Mouse (Mus musculus) embryonic facial prominence, embryonic 15.5 days (tissue): Measurements from ENCODE around the gene Id1. TPM values are rescaled to one million over a fixed set of nuclear protein-coding genes. Genes with fewer than 3 reads are reported as not detected.

ENCODE experiments used
- ATAC-seq: fragments of 200-750 bp; cut with Nextera tagmentation; 2 replicates; pipeline ENCODE4 v1.8.0; 2017; ENCODE audit warnings: low read depth, moderate TSS enrichment; ENCODE audit not compliant: insufficient number of reproducible peaks, low FRiP score, low TSS enrichment
- H3K27ac ChIP-seq: fragments of 300-500 bp; sonication (generic); replicated peaks from 2 replicates; pipeline ENCODE4 v1.5.1; 2015; ENCODE audit warnings: mild to moderate bottlenecking, inconsistent platforms
- H3K27me3 ChIP-seq: fragments of 300-500 bp; sonication (generic); 2 replicates; pipeline ENCODE4 v1.6.1; 2015; ENCODE audit warnings: inconsistent platforms
- H3K36me3 ChIP-seq: fragments of 300-500 bp; sonication (generic); 2 replicates; pipeline ENCODE4 v1.6.1; 2015; ENCODE audit warnings: mild to moderate bottlenecking, inconsistent platforms
- H3K4me1 ChIP-seq: fragments of 300-500 bp; sonication (generic); 2 replicates; pipeline ENCODE4 v1.6.1; 2015; ENCODE audit warnings: inconsistent platforms
- H3K4me2 ChIP-seq: fragments of 300-500 bp; sonication (generic); replicated peaks from 2 replicates; pipeline ENCODE4 v1.6.1; 2015; ENCODE audit warnings: mild to moderate bottlenecking, inconsistent platforms
- H3K4me3 ChIP-seq: fragments of 300-500 bp; sonication (generic); replicated peaks from 2 replicates; pipeline ENCODE4 v1.5.1; 2015; ENCODE audit warnings: mild to moderate bottlenecking, inconsistent platforms
- H3K9ac ChIP-seq: fragments of 300-500 bp; sonication (generic); 2 replicates; pipeline ENCODE4 v1.6.1; 2015; ENCODE audit warnings: inconsistent platforms
- H3K9me3 ChIP-seq: fragments of 300-500 bp; sonication (generic); replicated peaks from 2 replicates; pipeline ENCODE4 v1.6.1; 2016; ENCODE audit warnings: inconsistent platforms
- WGBS: fragments of 180-500 bp; shearing (Covaris S2); methylation state at CpG from one replicate; pipeline ENCODE4 v1.1.7; 2015; 5-methylcytosine and 5-hydroxymethylcytosine counted together
- polyA plus RNA-seq: library from polyadenylated mRNA; unstranded; fragments of >200 nt; fragmentation: Nextera tagmentation; extraction: Ambion mirVana; gene quantifications from 2 replicates; pipeline ENCODE4 v1.2.1, GENCODE M21; 2015

Id1 gene
- polyA plus RNA-seq, 1 experiment from 2014 or later, result 160 TPM

DNA sequence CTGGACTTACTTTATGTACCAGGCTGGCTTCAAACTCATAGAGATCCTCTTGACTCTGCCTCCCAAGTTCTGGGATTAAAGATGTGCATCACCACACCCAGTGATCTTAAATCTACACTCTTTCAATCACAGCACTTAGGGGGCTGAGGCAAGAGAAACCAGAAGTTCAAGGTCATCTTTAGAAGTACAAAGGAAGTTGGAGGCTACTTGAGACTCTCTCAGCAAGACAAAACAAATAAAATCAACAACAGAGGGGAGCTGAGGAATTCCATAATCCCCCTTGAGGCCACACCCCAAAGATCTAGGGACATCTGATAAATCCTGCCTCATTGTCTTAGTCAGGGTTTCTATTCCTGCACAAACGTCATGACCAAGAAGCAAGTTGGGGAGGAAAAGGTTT is 36.2 kb downstream of the Id1 start:
- Histone ChIP-seq H3K9me3 (no peaks in the 10 kb centered on the region), H3K4me1 (peaks cover 3% of the 10 kb centered on the region; the same call in 1 of the 2 replicates), H3K27me3 (no peaks in the 10 kb centered on the region), H3K9ac (no peak overlapping the region), H3K36me3 (no peaks in the 10 kb centered on the region), H3K4me2 (no peak overlapping the region), H3K27ac (no peak overlapping the region), H3K4me3 (no peak overlapping the region)
- 25% methylated on average over 1 of the region's 1 CpGs for WGBS
- ATAC-seq, result no peak

DNA sequence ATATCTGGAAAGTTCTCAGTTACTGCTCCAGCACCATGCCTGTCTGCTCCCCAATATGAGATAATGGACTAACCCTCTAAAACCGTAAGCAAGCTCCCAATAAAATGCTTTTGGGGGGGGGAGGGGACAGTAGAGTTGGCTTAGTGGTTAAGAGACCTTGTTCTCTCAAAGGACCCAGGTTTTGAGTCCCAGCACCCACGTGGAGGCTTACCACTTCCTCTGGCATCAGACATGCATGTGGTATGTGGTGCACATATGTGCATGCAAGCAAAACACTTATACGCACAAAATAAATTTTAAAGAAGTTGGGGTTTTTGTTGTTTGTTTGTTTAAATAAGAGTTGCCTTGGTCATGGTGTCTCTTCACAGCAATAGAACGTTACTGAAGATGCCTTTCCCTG is 39.3 kb downstream of the Id1 start:
- 74% methylated on average over 4 of the region's 4 CpGs for WGBS
- no peaks in the 10 kb centered on the region for H3K27me3 ChIP-seq

DNA sequence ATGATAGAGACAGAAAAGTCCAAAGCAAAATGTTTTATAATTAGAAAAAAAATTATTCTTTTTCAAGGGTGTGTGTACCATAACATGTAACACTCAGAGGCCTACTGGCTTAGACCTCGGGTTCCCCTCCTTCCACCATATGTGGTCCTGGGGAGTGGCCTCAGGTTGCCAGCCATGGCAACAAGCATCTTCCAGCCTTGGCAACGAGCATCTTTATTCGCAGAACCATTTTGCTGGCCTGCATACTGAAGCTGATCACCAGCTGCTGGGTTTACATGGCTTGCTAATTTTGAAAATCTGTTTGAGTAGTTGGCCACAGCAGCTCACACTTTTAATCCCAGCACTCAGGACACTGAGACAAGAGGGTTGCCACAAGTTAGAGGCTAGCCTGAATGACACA is 40.0 kb downstream of the Id1 start:
- peaks cover under 1% of the 10 kb centered on the region; the same call in 1 of the 2 replicates for H3K4me1 ChIP-seq
- no peak overlapping the region for H3K9ac ChIP-seq
- no peak overlapping the region for H3K4me2 ChIP-seq
- H3K36me3 ChIP-seq, result peaks cover 22% of the 10 kb centered on the region
- H3K27ac ChIP-seq, result no peak overlapping the region
- H3K4me3 ChIP-seq, result no peak overlapping the region
- no peak for ATAC-seq
- WGBS, result 75% methylated on average over 3 of the region's 3 CpGs
- H3K27me3 ChIP-seq, result no peaks in the 10 kb centered on the region
- H3K9me3 ChIP-seq, result no peaks in the 10 kb centered on the region

More for the DNA sequence above, 39.3 kb downstream of the Id1 start:
- Histone ChIP-seq H3K9me3 (no peaks in the 10 kb centered on the region), H3K9ac (no peak overlapping the region), H3K27ac (no peak overlapping the region), H3K4me2 (no peak overlapping the region), H3K4me1 (no peaks in the 10 kb centered on the region), H3K4me3 (no peak overlapping the region), H3K36me3 (peaks cover 15% of the 10 kb centered on the region)
- ATAC-seq, result no peak

DNA sequence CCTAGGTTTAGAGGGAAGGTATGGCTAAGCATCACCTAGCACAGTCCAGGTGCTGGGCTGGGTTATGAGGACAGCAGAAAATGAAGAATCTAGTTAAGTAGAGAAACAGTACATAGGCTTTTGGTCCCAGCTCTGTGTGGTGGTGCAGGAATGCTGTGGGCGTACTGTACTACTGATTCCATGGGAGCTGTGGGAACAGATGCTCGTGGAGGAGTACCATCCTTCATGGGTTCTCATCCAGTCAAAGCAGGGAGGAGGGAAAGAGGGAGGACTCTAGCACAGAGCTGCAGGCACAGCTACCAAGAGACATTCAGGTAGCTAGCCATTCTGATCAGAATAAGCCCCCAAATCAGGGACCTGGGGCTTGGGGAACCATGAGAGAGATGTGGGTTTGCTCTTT is 40.4 kb downstream of the Id1 start:
- WGBS, result 83% methylated on average over 2 of the region's 2 CpGs
- Histone ChIP-seq H3K9me3 (no peaks in the 10 kb centered on the region), H3K27me3 (no peaks in the 10 kb centered on the region), H3K9ac (no peak overlapping the region), H3K27ac (no peak overlapping the region), H3K4me1 (peaks cover 5% of the 10 kb centered on the region; the same call in 1 of the 2 replicates), H3K4me3 (no peak overlapping the region), H3K36me3 (peaks cover 26% of the 10 kb centered on the region), H3K4me2 (no peak overlapping the region)
- ATAC-seq, result no peak

DNA sequence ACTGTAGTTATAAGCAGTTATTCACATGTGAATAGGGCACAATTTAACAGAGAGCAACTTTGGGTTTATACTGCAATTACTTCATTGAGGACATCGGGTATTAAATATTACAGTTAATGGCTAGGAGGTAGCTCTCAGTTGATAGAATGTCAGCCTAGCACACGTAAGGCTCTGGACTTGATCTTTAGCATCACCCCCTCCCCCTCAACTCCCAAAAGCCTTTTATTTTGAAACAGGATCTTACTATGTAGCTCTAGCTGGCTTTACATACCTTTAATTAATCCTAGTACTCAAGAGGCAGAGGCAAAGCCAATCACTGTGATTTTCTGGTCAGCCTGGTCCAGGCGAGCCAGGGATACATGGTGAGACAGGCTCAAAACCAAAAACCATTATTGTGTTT is 41.0 kb downstream of the Id1 start:
- H3K4me3 ChIP-seq, result no peak overlapping the region
- H3K9me3 ChIP-seq, result no peaks in the 10 kb centered on the region
- no peak overlapping the region for H3K4me2 ChIP-seq
- peaks cover 32% of the 10 kb centered on the region for H3K36me3 ChIP-seq
- no peak for ATAC-seq
- H3K27ac ChIP-seq, result no peak overlapping the region
- H3K27me3 ChIP-seq, result no peaks in the 10 kb centered on the region
- peaks cover 7% of the 10 kb centered on the region; the same call in 1 of the 2 replicates for H3K4me1 ChIP-seq
- 75% methylated on average over 3 of the region's 3 CpGs for WGBS
- no peak overlapping the region for H3K9ac ChIP-seq

DNA sequence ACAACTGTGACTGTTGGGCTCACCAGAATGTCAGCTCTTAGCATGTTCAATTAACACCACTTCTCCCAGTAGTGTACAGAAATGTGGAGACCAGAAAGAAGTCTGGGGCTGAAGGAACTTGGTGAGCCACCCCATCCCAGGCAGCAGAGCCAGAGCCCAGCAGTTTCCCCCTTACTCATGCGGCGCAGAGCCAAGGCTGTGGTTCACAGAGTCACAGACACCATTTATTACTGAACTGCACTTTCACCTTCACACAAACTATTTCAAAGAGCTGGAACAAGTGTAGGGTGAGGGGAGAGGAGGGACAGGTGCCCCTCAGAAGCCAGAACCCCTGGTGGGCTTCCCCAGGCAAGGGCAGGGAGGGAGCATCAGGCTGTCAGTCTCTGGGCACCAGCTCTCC is 44.4 kb downstream of the Id1 start:
- Histone ChIP-seq H3K4me3 (no peak overlapping the region), H3K9me3 (no peaks in the 10 kb centered on the region), H3K4me2 (no peak overlapping the region), H3K27ac (no peak overlapping the region), H3K36me3 (peaks cover 37% of the 10 kb centered on the region), H3K4me1 (peaks cover 15% of the 10 kb centered on the region), H3K27me3 (no peaks in the 10 kb centered on the region), H3K9ac (no peak overlapping the region)
- WGBS, result 94% methylated on average over 2 of the region's 2 CpGs
- ATAC-seq, result no peak

DNA sequence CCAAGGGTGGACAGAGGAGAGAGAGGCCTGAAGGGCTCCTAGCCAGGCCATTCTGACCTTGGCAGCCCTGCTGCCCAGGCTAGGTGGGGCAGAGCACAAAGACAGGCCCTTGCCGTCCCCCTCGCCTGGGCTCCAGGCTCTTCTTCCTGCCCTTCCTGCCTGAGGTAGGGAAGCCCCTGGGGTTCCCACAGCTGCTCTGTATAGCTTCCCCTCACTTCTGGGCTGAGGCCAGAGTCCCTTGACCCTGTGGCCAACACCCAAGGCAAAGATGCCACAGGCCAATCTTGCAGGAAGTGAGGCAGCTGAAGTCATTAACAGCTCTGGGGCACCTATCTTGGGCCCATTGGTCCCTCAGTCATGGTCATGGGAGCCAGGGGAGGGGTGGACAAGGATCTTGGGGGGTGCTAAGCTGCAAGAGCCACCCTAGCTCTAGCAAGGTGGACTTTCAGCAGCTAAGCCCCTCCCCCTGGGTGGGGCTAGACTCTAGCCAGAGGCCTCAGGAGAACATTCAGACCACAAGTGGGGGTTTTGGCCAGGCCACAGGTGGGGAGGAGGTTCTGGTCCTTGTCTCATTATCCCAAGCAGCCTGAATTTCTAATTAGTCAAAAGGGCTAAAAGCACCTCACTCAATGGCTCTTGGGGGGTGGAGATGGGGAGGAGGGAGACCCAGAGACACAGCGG is 45.1 kb downstream of the Id1 start:
- H3K4me2 ChIP-seq, result no peak overlapping the region
- H3K36me3 ChIP-seq, result peaks cover 37% of the 10 kb centered on the region
- no peak overlapping the region for H3K27ac ChIP-seq
- H3K27me3 ChIP-seq, result no peaks in the 10 kb centered on the region
- no peak overlapping the region for H3K9ac ChIP-seq
- 69% methylated on average over 3 of the region's 3 CpGs for WGBS
- no peaks in the 10 kb centered on the region for H3K9me3 ChIP-seq
- no peak overlapping the region for H3K4me3 ChIP-seq
- H3K4me1 ChIP-seq, result peaks cover 22% of the 10 kb centered on the region
- no peak for ATAC-seq

DNA sequence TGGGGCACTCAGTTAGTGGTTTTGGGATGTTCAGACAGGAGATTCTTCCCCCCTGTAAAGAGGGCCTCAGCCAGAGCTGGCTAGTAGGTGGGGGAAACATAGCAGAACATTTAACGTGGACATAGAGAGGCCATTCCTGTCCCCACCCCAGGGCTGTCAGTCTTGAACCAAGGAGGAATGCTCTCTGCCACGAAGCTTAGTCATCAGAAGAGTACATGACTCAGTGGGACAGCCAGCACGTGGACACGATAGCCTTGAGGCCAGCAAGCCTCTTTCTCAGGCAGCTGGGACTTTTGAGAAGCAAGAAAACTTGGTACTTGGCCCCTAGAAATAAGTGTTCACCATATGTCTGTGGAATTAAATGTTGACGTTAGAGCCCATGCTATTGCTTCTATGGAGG is 46.6 kb downstream of the Id1 start:
- no peak overlapping the region for H3K4me2 ChIP-seq
- peaks cover 34% of the 10 kb centered on the region for H3K36me3 ChIP-seq
- H3K27me3 ChIP-seq, result no peaks in the 10 kb centered on the region
- H3K4me1 ChIP-seq, result peaks cover 22% of the 10 kb centered on the region
- H3K4me3 ChIP-seq, result no peak overlapping the region
- H3K9me3 ChIP-seq, result no peaks in the 10 kb centered on the region
- no peak for ATAC-seq
- H3K27ac ChIP-seq, result no peak overlapping the region
- 73% methylated on average over 5 of the region's 5 CpGs for WGBS
- no peak overlapping the region for H3K9ac ChIP-seq

DNA sequence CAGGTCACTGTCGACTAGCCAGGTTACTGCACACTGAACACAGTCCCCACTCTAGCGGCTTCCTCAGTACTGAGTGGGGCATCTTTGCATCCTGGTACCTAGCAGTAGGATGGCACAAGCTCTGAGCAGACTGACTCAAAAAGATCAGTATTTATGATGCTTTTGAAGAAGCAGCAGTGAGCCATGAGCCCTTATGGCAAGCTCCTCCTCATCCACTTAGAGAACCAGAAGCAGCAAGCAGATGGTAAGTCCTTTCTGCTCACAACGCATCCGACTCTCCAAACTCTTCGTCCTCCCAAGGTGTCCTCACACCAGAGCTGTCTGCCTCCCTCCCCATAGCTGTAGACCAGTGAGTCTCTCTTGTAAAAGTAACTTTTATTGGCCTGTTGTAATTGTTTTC is 47.2 kb downstream of the Id1 start:
- WGBS, result 97% methylated on average over 5 of the region's 5 CpGs
- Histone ChIP-seq H3K27ac (no peak overlapping the region), H3K4me3 (no peak overlapping the region), H3K9me3 (no peaks in the 10 kb centered on the region), H3K4me2 (no peak overlapping the region), H3K36me3 (peaks cover 33% of the 10 kb centered on the region), H3K4me1 (peaks cover 22% of the 10 kb centered on the region), H3K27me3 (no peaks in the 10 kb centered on the region), H3K9ac (no peak overlapping the region)
- no peak for ATAC-seq

DNA sequence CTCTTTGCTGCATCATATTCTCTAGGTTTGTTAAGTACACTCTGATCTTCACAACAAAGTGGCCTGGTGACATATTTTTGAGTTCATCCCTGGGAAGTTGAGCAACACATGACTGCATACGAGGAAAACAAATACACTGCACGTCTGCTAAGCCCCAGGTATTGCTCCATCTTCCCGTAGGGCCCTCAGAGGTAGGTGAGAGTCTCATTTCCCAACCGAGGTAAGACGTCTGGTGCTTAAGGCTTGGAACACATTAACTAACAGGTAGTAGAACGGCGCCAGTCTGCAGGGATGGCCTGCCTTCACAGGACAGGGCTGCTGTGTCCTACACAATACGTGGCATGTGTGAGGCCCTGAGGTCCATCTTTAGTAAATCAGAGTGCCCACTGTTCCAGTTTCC is 48.6 kb downstream of the Id1 start:
- Histone ChIP-seq H3K9ac (no peak overlapping the region), H3K36me3 (peaks cover 28% of the 10 kb centered on the region), H3K4me1 (peaks cover 22% of the 10 kb centered on the region), H3K27me3 (no peaks in the 10 kb centered on the region), H3K4me3 (no peak overlapping the region), H3K4me2 (no peak overlapping the region), H3K9me3 (no peaks in the 10 kb centered on the region), H3K27ac (peak overlapping the region; percentile 85)
- ATAC-seq, result no peak
- 89% methylated on average over 8 of the region's 8 CpGs for WGBS

DNA sequence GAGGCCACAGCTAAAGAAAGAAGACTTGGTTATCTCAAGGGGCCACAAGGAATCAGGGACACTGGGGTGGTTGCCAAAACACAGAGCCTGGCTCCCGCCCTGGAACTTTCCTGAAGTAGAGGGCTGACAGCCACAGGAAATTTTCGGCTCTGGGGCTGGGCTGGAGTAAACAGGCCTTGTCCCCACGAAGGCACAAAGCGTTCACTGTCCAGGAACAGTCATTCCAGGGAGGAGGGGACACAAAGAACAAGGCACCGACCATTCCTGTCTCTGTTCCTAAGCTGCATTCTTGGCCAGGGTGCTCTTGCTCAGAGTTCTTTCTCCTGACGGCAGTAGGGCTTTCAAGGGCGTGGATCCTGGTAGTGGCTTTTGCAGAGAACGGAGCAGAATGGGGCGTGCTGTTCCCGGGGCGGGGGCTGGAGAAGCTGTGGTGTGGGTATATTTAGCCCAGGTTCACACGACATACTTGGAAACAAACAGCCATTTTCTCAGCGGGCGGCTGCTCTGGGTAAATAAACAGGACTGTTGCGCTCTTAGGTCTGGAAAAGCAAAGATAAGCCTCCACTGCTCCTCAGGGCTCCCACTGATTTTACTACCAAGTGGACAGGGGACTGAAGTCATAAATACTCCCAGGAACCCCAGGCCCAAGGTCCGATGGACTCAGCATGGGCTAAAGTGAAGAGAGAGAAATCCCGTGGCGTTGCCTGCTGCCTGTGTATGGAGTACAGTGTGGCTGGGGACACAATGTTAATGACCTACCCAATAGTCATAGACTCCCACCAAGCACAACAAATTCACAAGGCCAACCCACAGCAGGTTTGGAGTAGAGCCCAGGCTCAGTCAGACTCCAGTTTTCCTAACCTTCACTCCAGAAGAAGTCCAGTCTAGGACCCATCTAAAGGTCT is 49.6 kb downstream of the Id1 start:
- peak overlapping the region; percentile 85 for H3K27ac ChIP-seq
- peaks cover 22% of the 10 kb centered on the region for H3K4me1 ChIP-seq
- no peak overlapping the region for H3K4me3 ChIP-seq
- no peaks in the 10 kb centered on the region for H3K9me3 ChIP-seq
- H3K4me2 ChIP-seq, result 0 out of 2 replicates have a peak overlapping the region, but pooled peaks have one; percentile 5
- peaks cover 22% of the 10 kb centered on the region for H3K36me3 ChIP-seq
- no peak overlapping the region for H3K9ac ChIP-seq
- ATAC-seq, result peak; percentile 49
- WGBS, result 42% methylated on average over 18 of the region's 18 CpGs
- no peaks in the 10 kb centered on the region for H3K27me3 ChIP-seq
